Mouse (Mus musculus) stomach, postnatal 0 days (tissue): ENCODE data around the gene Ptma. TPM values are rescaled to one million over a fixed set of nuclear protein-coding genes. Genes with fewer than 3 reads are reported as not detected.

Experiments
- ATAC-seq: fragments of 200-750 bp; cut with Nextera tagmentation; 2 replicates; pipeline ENCODE4 v1.8.0; 2017; ENCODE audit not compliant: low FRiP score, low TSS enrichment
- DNase-seq: peaks from one replicate; pipeline ENCODE4 v3.0.0-alpha.2; 2016; ENCODE audit warnings: low spot score
- H3K27ac ChIP-seq: fragments of 300-500 bp; sonication (generic); replicated peaks from 2 replicates; pipeline ENCODE4 v1.5.1; 2014; ENCODE audit warnings: mild to moderate bottlenecking, control low read depth
- H3K27me3 ChIP-seq: fragments of 300-500 bp; sonication (generic); 2 replicates; pipeline ENCODE4 v1.6.1; 2014; ENCODE audit warnings: low read length; ENCODE audit not compliant: control insufficient read depth, insufficient read depth
- H3K36me3 ChIP-seq: fragments of 300-500 bp; sonication (generic); 2 replicates; pipeline ENCODE4 v1.6.1; 2014; ENCODE audit warnings: low read length, mixed read lengths; ENCODE audit not compliant: control insufficient read depth, insufficient read depth
- H3K4me1 ChIP-seq: fragments of 300-500 bp; sonication (generic); replicated peaks from 2 replicates; pipeline ENCODE4 v1.6.1; 2014; ENCODE audit warnings: antibody characterized with exemption; ENCODE audit not compliant: control insufficient read depth, insufficient read depth
- H3K4me2 ChIP-seq: fragments of 300-500 bp; sonication (generic); replicated peaks from 2 replicates; pipeline ENCODE4 v1.6.1; 2014; ENCODE audit warnings: low read depth, mild to moderate bottlenecking, control low read depth, moderate library complexity
- H3K4me3 ChIP-seq: fragments of 300-500 bp; sonication (generic); 2 replicates; pipeline ENCODE4 v1.5.1; 2014; ENCODE audit warnings: low read depth, low read length, control low read depth
- H3K9ac ChIP-seq: fragments of 300-500 bp; sonication (generic); 2 replicates; pipeline ENCODE4 v1.6.1; 2014; ENCODE audit warnings: mild to moderate bottlenecking, low read length, control low read depth, mixed read lengths
- H3K9me3 ChIP-seq: fragments of 300-500 bp; sonication (generic); 2 replicates; pipeline ENCODE4 v1.6.1; 2016; ENCODE audit warnings: low read length; ENCODE audit not compliant: control insufficient read depth
- CTCF ChIP-seq: IDR thresholded peaks from 2 replicates; pipeline ENCODE4 v1.5.1; 2016; ENCODE audit warnings: antibody characterized with exemption, low read depth, mild to moderate bottlenecking, moderate library complexity
- EP300 ChIP-seq: optimal IDR thresholded peaks from 2 replicates; pipeline ENCODE3; 2016; ENCODE audit warnings: antibody characterized with exemption
- WGBS: fragments of 180-500 bp; shearing (Covaris S2); extraction: QIAGEN DNeasy Blood & Tissue Kit; methylation state at CpG from one replicate; pipeline ENCODE4 v1.1.7; 2014; 5-methylcytosine and 5-hydroxymethylcytosine counted together
- polyA plus RNA-seq: library from polyadenylated mRNA; unstranded; fragments of >200 nt; fragmentation: Nextera tagmentation; extraction: Ambion mirVana; gene quantifications from 2 replicates; pipeline ENCODE4 v1.2.1, GENCODE M21; 2015

The Ptma gene
- polyA plus RNA-seq, 1 experiment from 2014 or later, result 1,585 TPM

DNA sequence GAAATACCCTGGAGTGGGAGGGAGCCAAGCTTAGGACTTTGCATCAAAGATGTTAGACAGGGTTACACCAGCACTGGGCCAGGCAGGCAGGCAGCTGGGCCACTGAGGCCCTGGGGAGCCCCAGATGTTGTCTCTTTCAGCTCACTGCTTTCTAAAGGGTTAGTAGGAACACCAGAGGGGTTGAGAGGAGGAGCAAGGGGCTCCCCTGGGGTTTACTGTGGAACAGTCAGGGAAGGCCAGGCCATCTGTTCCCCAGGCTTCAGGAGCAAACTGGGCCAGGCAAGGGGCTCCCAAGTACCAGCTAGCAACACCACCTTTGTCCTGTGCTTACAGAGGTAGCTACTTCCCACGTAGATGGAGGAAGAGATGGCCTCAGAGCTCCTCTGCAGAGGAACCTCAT, 27.9 kb upstream of the Ptma start:
- WGBS, result 67% methylated on average over 1 of the region's 1 CpGs
- ATAC-seq (no peak), DNase-seq (no peak)
- H3K9me3 ChIP-seq, result no peaks in the 10 kb centered on the region
- peaks cover 20% of the 10 kb centered on the region; the same call in 1 of the 2 replicates for H3K4me1 ChIP-seq
- H3K27ac ChIP-seq, result peak overlapping the region; percentile 83
- no peaks in the 10 kb centered on the region for H3K36me3 ChIP-seq
- TF ChIP-seq CTCF, result no peak
- TF ChIP-seq EP300, result no peak
- H3K4me3 ChIP-seq, result no peak overlapping the region
- H3K27me3 ChIP-seq, result no peaks in the 10 kb centered on the region
- no peak overlapping the region for H3K9ac ChIP-seq
- H3K4me2 ChIP-seq, result no peak overlapping the region

DNA sequence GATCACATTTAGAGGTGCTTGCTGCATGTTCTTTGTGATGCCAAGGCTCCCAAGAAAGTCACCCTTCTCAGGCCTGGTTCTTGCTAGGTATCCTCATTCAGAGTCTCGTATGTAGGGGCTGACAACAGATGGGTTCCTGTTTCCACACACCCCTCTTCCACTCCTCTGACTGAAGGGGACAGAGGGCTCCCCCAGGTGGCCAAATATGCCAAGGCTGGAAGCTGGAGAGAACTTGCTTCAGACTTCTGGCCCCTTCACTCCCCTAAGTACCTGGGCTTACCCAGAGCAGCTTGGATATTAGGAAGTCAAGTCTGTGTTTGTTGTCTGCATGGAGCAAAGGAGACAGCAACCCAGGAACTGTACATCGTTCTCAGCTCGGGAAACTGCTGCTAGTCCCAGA, 26.6 kb upstream of the Ptma start:
- peaks cover 22% of the 10 kb centered on the region for H3K4me1 ChIP-seq
- 31% methylated on average over 3 of the region's 3 CpGs for WGBS

DNA sequence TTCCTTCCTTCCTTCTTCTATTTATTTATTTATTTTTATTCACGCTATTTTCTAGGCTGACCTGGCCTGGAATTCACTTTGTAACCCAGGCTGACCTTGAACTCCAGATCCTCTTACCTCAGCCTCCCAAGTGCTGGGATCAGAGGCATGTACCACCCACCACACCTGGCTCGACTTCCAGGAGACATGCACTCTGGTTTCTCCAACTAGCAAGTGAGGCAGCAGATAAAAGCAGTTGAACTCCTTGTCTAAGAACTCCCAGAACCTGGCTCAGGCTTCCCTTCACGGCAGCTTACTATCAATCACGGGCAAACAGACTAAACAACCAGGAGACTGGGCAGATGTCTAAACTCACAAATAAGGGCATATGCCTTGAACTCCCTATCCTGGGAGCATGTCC, 25.8 kb upstream of the Ptma start:
- WGBS, result 51% methylated on average over 4 of the region's 4 CpGs
- peak overlapping the region; percentile 53 for H3K27ac ChIP-seq

More for the DNA sequence above, 26.6 kb upstream of the Ptma start:
- H3K4me2 ChIP-seq, result no peak overlapping the region
- peak; percentile 89 for TF ChIP-seq CTCF
- no peak for TF ChIP-seq EP300
- DNase-seq (peak; percentile 74), ATAC-seq (no peak)
- H3K4me3 ChIP-seq, result no peak overlapping the region
- H3K9ac ChIP-seq, result no peak overlapping the region
- H3K27me3 ChIP-seq, result no peaks in the 10 kb centered on the region
- H3K36me3 ChIP-seq, result no peaks in the 10 kb centered on the region
- no peak overlapping the region for H3K27ac ChIP-seq
- no peaks in the 10 kb centered on the region for H3K9me3 ChIP-seq

DNA sequence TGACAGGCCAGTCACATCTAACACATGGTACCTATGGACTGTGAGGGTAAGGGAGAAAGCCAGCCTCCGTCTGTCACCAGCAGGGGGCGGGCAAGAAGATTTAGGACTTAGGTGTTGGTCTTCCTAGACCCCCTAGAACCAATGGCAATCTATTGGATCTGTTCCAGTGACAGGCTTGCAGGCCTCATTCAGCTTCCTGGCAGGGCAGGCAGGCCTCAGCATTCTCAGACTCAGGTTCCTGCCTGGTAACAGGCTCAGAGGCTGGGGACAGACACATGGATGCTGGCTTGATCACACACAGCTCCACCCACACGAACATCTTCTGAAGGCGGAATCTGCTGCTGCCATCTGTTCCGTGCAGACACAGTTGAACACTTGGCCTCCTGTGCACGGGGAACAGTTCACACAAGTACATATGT, 25.4 kb upstream of the Ptma start:
- H3K9ac ChIP-seq, result no peak overlapping the region
- DNase-seq, result peak; percentile 64
- no peak overlapping the region for H3K4me2 ChIP-seq
- H3K4me1 ChIP-seq, result peaks cover 30% of the 10 kb centered on the region
- H3K9me3 ChIP-seq, result no peaks in the 10 kb centered on the region
- H3K27ac ChIP-seq, result peak overlapping the region; percentile 53
- peak; percentile 77 for TF ChIP-seq CTCF
- TF ChIP-seq EP300, result no peak
- H3K4me3 ChIP-seq, result no peak overlapping the region
- no peak for ATAC-seq
- no peaks in the 10 kb centered on the region for H3K27me3 ChIP-seq
- 24% methylated on average over 6 of the region's 6 CpGs for WGBS
- H3K36me3 ChIP-seq, result no peaks in the 10 kb centered on the region

More for the DNA sequence above, 25.8 kb upstream of the Ptma start:
- ATAC-seq (no peak), DNase-seq (no peak)
- Histone ChIP-seq H3K4me3 (no peak overlapping the region), H3K36me3 (no peaks in the 10 kb centered on the region), H3K9ac (no peak overlapping the region), H3K4me1 (peaks cover 30% of the 10 kb centered on the region), H3K9me3 (no peaks in the 10 kb centered on the region), H3K27me3 (no peaks in the 10 kb centered on the region), H3K4me2 (no peak overlapping the region)
- TF ChIP-seq CTCF, result no peak
- TF ChIP-seq EP300, result no peak

DNA sequence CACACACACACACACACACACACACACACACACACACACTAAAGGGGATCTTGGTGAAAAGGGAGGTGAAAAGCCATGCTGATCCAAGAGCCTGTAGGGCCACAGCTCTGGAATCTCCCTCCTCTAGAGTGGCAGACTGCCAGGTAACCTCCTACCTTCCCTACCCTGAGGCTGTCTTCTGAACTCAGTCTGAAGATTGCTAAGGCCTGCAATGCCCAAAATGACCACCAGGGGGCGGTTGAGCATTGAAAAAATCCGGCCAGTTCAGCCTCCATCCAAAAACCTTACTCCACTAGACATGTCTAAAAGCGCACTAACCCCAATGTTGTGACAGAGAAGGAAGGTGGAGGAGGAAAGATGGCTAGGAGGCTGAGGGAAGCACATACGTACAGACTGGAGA, 25.0 kb upstream of the Ptma start:
- H3K36me3 ChIP-seq, result no peaks in the 10 kb centered on the region
- peaks cover 30% of the 10 kb centered on the region for H3K4me1 ChIP-seq
- H3K27ac ChIP-seq, result peak overlapping the region; percentile 53
- H3K9ac ChIP-seq, result no peak overlapping the region
- TF ChIP-seq EP300 (no peak), CTCF (peak; percentile 99)
- no peak overlapping the region for H3K4me2 ChIP-seq
- no peak overlapping the region for H3K4me3 ChIP-seq
- ATAC-seq, result peak; percentile 28
- H3K9me3 ChIP-seq, result no peaks in the 10 kb centered on the region
- no peaks in the 10 kb centered on the region for H3K27me3 ChIP-seq
- peak; percentile 94 for DNase-seq
- WGBS, result 4% methylated on average over 4 of the region's 4 CpGs

DNA sequence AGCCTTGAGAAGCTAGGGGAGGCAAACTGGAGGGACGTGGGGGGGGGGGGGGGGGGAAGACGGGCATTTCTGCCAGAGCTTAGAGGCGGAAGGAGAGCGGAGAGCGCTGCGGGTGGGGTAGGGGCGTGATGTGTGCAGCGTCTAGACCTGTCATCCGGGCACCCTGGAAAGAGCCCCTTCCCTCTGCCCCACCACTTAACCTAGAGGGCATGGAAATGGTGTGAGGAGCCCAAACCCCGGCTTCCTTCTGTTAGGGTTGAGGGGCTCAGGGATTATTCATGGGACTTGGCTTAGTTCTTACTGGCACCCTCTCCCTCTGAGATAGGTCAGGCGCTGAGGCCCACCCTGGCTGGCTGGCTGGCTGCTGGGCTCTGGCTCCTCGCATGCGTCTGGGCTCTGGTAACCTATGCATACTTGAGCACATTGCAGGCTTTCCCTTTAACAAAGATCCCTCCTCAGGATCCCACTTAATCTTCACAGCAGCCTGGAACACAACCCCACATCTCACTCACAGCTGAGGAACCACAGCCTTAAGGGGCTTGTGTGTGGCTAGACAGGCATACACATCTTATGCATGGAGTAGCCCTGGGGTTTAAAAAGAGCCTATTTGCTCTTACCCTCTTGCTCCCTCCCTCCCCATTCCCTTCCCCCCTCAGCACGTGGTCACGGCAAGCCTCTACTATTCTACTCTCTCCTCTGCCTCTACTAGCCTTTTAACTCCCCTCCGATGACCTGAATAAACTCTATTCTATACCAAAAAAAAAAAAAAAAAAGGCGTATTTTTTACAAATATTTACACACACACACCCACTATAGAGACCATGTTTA, 24.1 kb upstream of the Ptma start:
- Histone ChIP-seq H3K9ac (no peak overlapping the region), H3K9me3 (no peaks in the 10 kb centered on the region), H3K27me3 (no peaks in the 10 kb centered on the region), H3K4me3 (no peak overlapping the region), H3K4me1 (peaks cover 30% of the 10 kb centered on the region), H3K4me2 (peak overlapping the region; percentile 23; the same call in 1 of the 2 replicates), H3K36me3 (no peaks in the 10 kb centered on the region), H3K27ac (peak overlapping the region; percentile 97)
- DNase-seq, result no peak
- 23% methylated on average over 14 of the region's 17 CpGs for WGBS
- TF ChIP-seq CTCF, result no peak
- no peak for TF ChIP-seq EP300
- ATAC-seq, result no peak
